Mouse (Mus musculus) intestine, embryonic 14.5 days (tissue): ENCODE results near the gene Cp. TPM values are rescaled to one million over a fixed set of nuclear protein-coding genes. Genes with fewer than 3 reads are reported as not detected.
"Not testable (repeated sequence)": the region's sequence is repeated elsewhere in the genome, so short reads cannot be mapped to it uniquely, and the experiment has no call there.

ENCODE experiments used
- ATAC-seq: fragments of 200-750 bp; cut with Nextera tagmentation; replicated peaks from 2 replicates; pipeline ENCODE4 v1.8.0; 2017; ENCODE audit warnings: low read depth, moderate number of reproducible peaks, moderate TSS enrichment, moderate library complexity; ENCODE audit not compliant: low FRiP score, low TSS enrichment
- DNase-seq: peaks from one replicate; pipeline ENCODE4 v3.0.0-alpha.2; 2018; ENCODE audit warnings: low spot score
- H3K27ac ChIP-seq: fragments of 300-500 bp; sonication (generic); 2 replicates; pipeline ENCODE4 v1.5.1; 2014; ENCODE audit warnings: low read depth, mild to moderate bottlenecking, control low read depth
- H3K27me3 ChIP-seq: fragments of 300-500 bp; sonication (generic); replicated peaks from 2 replicates; pipeline ENCODE4 v1.6.1; 2014; ENCODE audit warnings: low read length, control low read depth; ENCODE audit not compliant: control insufficient read depth, insufficient read depth
- H3K36me3 ChIP-seq: fragments of 300-500 bp; sonication (generic); 2 replicates; pipeline ENCODE4 v1.6.1; 2014; ENCODE audit warnings: low read length, control low read depth; ENCODE audit not compliant: control insufficient read depth, insufficient read depth
- H3K4me1 ChIP-seq: fragments of 300-500 bp; sonication (generic); replicated peaks from 2 replicates; pipeline ENCODE4 v1.6.1; 2014; ENCODE audit warnings: low read length, control low read depth, mixed read lengths; ENCODE audit not compliant: control insufficient read depth, insufficient read depth
- H3K4me2 ChIP-seq: fragments of 300-500 bp; sonication (generic); 2 replicates; pipeline ENCODE4 v1.6.1; 2014; ENCODE audit warnings: low read length
- H3K4me3 ChIP-seq: fragments of 300-500 bp; sonication (generic); 2 replicates; pipeline ENCODE4 v1.5.1; 2014; ENCODE audit warnings: low read depth, low read length, control low read depth, mixed read lengths
- H3K9ac ChIP-seq: fragments of 300-500 bp; sonication (generic); 2 replicates; pipeline ENCODE4 v1.6.1; 2014; ENCODE audit warnings: mild to moderate bottlenecking, low read length
- H3K9me3 ChIP-seq: fragments of 300-500 bp; sonication (generic); 2 replicates; pipeline ENCODE4 v1.6.1; 2016; ENCODE audit warnings: low read length, control low read depth; ENCODE audit not compliant: control insufficient read depth
- WGBS: fragments of 180-500 bp; shearing (Covaris S2); extraction: QIAGEN DNeasy Blood & Tissue Kit; methylation state at CpG from one replicate; pipeline ENCODE4 v1.1.7; 2014; 5-methylcytosine and 5-hydroxymethylcytosine counted together
- polyA plus RNA-seq: library from polyadenylated mRNA; unstranded; fragments of >200 nt; fragmentation: Nextera tagmentation; extraction: Ambion mirVana; gene quantifications from 2 replicates; pipeline ENCODE4 v1.2.1, GENCODE M21; 2014

Gene Cp
- 0.23 and 0.42 TPM in 2 replicates for polyA plus RNA-seq

- ATAC-seq (no peak), DNase-seq (no peak)
- no peaks in the 10 kb centered on the region for H3K27me3 ChIP-seq
- no peak within 1 kb of the TSS for H3K9ac ChIP-seq
- no peak within 1 kb of the TSS for H3K4me2 ChIP-seq
- WGBS, result 48% methylated on average over 5 of the region's 5 CpGs
- H3K27ac ChIP-seq, result no peak within 1 kb of the TSS
- H3K4me3 ChIP-seq, result no peak within 1 kb of the TSS
- no peaks in the 10 kb centered on the region for H3K4me1 ChIP-seq
- H3K36me3 ChIP-seq, result no peaks in the 10 kb centered on the region
- no peaks in the 10 kb centered on the region for H3K9me3 ChIP-seq
Measured at GRCm38 (mm10) chr3:19956885-19957284, at the start of gene Cp. TSS of gene Cp (plus strand) at chr3:19957054.

GRCm38 (mm10) chr3:19948552-19948951, 8.3 kb upstream of the Cp start:
- H3K4me3 ChIP-seq, result no peak overlapping the region
- H3K27me3 ChIP-seq, result no peaks in the 10 kb centered on the region
- H3K27ac ChIP-seq, result no peak overlapping the region
- H3K36me3 ChIP-seq, result no peaks in the 10 kb centered on the region
- H3K4me1 ChIP-seq, result no peaks in the 10 kb centered on the region
- H3K9ac ChIP-seq, result no peak overlapping the region
- ATAC-seq (no peak), DNase-seq (no peak)
- no peak overlapping the region for H3K4me2 ChIP-seq
- no peaks in the 10 kb centered on the region for H3K9me3 ChIP-seq

DNA sequence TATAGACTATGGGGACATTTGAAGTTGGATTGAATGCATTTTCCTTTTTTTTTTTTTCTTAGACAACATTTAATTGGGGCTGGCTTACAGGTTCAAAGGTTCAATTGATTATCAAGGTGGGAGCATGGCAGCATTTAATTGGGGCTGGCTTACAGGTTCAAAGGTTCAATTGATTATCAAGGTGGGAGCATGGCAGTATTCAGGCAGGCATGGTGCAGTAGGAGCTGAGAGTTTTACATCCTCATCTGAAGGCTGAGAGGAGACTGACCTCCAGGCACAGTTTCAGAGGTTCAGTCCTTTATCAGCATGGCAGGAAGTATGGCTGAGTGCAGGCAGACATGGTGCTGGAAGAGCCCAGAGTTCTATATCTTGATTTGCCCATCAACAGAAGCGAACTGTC, 7.5 kb upstream of the Cp start:
- not testable (repeated sequence) for ATAC-seq, H3K27ac ChIP-seq, H3K4me3 ChIP-seq, H3K36me3 ChIP-seq, H3K4me2 ChIP-seq, H3K4me1 ChIP-seq, H3K27me3 ChIP-seq, H3K9ac ChIP-seq, H3K9me3 ChIP-seq, DNase-seq
- WGBS, result 94% methylated on average over 1 of the region's 1 CpGs

DNA sequence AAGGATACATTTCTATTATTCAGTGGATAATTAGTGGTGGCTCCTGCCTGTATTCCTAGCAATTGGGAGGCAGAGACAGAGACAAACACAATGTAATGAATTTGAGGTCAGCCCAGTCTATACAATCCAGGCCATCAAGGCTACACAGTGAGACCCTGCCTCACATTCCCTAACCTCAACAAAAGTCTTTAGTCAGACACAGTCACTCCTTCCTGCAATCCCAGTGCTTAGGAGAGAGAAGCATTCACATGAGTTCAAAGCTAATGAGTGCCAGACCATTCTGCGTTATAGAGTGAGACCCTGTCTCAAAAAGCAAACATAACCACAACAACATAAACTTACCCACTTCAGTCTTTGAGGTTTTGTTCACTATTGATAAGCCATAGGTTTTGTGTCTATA, 3.4 kb upstream of the Cp start:
- H3K9me3 ChIP-seq, result no peaks in the 10 kb centered on the region
- no peak overlapping the region for H3K27ac ChIP-seq
- no peaks in the 10 kb centered on the region for H3K36me3 ChIP-seq
- no peaks in the 10 kb centered on the region for H3K27me3 ChIP-seq
- no peak for ATAC-seq
- H3K4me1 ChIP-seq, result no peaks in the 10 kb centered on the region
- H3K4me2 ChIP-seq, result no peak overlapping the region
- no peak overlapping the region for H3K9ac ChIP-seq
- no peak for DNase-seq
- WGBS, result 63% methylated on average over 1 of the region's 1 CpGs
- no peak overlapping the region for H3K4me3 ChIP-seq

GRCm38 (mm10) chr3:19953865-19954264, 3.0 kb upstream of the Cp start:
- Histone ChIP-seq H3K9ac (no peak overlapping the region), H3K4me1 (no peaks in the 10 kb centered on the region), H3K27ac (no peak overlapping the region), H3K4me2 (no peak overlapping the region), H3K36me3 (no peaks in the 10 kb centered on the region), H3K9me3 (no peaks in the 10 kb centered on the region), H3K4me3 (no peak overlapping the region), H3K27me3 (no peaks in the 10 kb centered on the region)
- no peak for ATAC-seq
- 59% methylated on average over 3 of the region's 3 CpGs for WGBS
- no peak for DNase-seq

DNA sequence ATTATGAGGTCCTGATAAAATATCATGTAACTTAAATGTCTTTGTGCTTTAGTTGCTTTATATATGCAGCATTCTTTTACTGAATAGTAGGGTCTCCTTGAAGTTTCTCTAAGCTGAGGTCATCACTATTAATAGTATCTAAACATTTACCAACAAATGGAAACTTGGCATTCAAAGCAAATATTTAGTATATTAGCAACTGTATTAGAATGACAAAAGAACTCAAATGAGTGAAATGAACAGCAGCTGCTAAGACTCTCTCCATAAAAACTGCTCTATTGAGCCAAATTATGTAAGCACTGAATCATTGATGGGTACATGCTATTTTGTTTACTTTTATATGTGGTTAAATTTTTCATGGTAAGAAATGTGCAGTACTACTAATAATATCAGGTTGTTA, 1.2 kb downstream of the Cp start:
- Histone ChIP-seq H3K27me3 (no peaks in the 10 kb centered on the region), H3K27ac (no peak overlapping the region), H3K9ac (no peak overlapping the region), H3K36me3 (no peaks in the 10 kb centered on the region), H3K4me3 (no peak overlapping the region), H3K4me1 (no peaks in the 10 kb centered on the region), H3K4me2 (no peak overlapping the region), H3K9me3 (no peaks in the 10 kb centered on the region)
- ATAC-seq, result no peak
- DNase-seq, result no peak

- no peak overlapping the region for H3K27ac ChIP-seq
- no peaks in the 10 kb centered on the region for H3K9me3 ChIP-seq
- ATAC-seq, result no peak
- WGBS, result 69% methylated on average over 1 of the region's 1 CpGs
- no peaks in the 10 kb centered on the region for H3K4me1 ChIP-seq
- H3K4me2 ChIP-seq, result no peak overlapping the region
- DNase-seq, result no peak
- H3K9ac ChIP-seq, result no peak overlapping the region
- H3K27me3 ChIP-seq, result no peaks in the 10 kb centered on the region
- H3K36me3 ChIP-seq, result no peaks in the 10 kb centered on the region
- no peak overlapping the region for H3K4me3 ChIP-seq
Measured at GRCm38 (mm10) chr3:19958983-19959382, 2.1 kb downstream of the Cp start.

DNA sequence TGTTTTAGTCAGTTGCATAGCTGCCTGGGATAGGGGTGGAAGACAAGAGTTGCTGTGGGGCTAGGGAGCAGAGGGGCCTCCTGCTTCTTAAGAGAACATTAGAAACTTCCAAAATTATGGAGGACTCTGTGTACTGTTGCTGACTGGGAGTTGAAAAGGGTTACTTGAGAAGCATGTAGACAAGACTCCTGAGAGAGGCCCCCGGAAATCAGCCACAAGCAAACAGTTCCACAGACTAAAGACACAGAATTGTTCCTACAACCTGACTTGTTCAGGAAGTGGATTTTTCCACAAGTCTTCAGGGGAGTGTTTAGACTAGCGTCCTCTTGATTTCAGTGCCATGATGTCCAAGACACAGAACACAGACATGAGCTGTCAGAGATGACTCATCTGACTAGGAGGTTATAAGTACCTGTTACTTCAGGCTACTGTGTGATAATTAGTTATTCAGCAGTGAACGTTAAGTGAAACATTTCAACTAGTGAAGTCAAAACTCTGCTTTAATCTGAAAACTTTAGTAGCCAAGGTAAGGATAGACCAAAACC, 3.8 kb downstream of the Cp start:
- no peak overlapping the region for H3K9ac ChIP-seq
- DNase-seq (no peak), ATAC-seq (no peak)
- no peaks in the 10 kb centered on the region for H3K27me3 ChIP-seq
- no peaks in the 10 kb centered on the region for H3K36me3 ChIP-seq
- no peak overlapping the region for H3K4me2 ChIP-seq
- no peak overlapping the region for H3K27ac ChIP-seq
- no peaks in the 10 kb centered on the region for H3K9me3 ChIP-seq
- H3K4me3 ChIP-seq, result no peak overlapping the region
- no peaks in the 10 kb centered on the region for H3K4me1 ChIP-seq
- 70% methylated on average over 3 of the region's 3 CpGs for WGBS

GRCm38 (mm10) chr3:19961341-19961740, 4.5 kb downstream of the Cp start:
- no peaks in the 10 kb centered on the region for H3K9me3 ChIP-seq
- H3K4me1 ChIP-seq, result no peaks in the 10 kb centered on the region
- ATAC-seq (no peak), DNase-seq (no peak)
- H3K4me2 ChIP-seq, result no peak overlapping the region
- H3K27me3 ChIP-seq, result no peaks in the 10 kb centered on the region
- no peak overlapping the region for H3K27ac ChIP-seq
- no peak overlapping the region for H3K4me3 ChIP-seq
- WGBS, result 75% methylated on average over 2 of the region's 2 CpGs
- H3K9ac ChIP-seq, result no peak overlapping the region
- no peaks in the 10 kb centered on the region for H3K36me3 ChIP-seq
